Mouse (Mus musculus): ENCODE measurements at regions not wholly inside any gene's neighbourhood (a gene's known extent, or its start where the extent isn't known, plus 50 kb on each side); places are given as distances from the start of the nearest gene placed in this dataset.

- no peak for TF ChIP-seq CTCF (IDR thresholded peaks at IDR 0.05; ENCODE audit: low read depth)
- no peak for TF ChIP-seq EP300 (optimal IDR thresholded peaks at IDR 0.05)
Measured at GRCm38 (mm10) chr13:47429856-47430365, 307.5 kb downstream of the Rnf144b start.
